7 mouse cellular contexts compared by ENCODE assay signal in genomic region chr10:75036883-75037379, GRCm38 (mm10). TPM values are rescaled to one million over a fixed set of nuclear protein-coding genes. Genes with fewer than 3 reads are reported as not detected.
DNase-seq lines count a peak whose midpoint lies in the region; ATAC-seq lines count a peak whose summit lies in the region.

Gene Rab36 (plus strand): TSS chr10:75037058.

- WGBS in limb, embryonic 11.5 days: under 1% methylated on average over 35 of the region's 36 CpGs
- under 1% methylated on average over 36 of the region's 36 CpGs for WGBS in midbrain, embryonic 13.5 days

- peak; percentile 98 for DNase-seq in adrenal gland, postnatal 10 days
- DNase-seq in embryo, embryonic 9.5 days (ENCODE audit: extremely low spot score): peak; percentile 97
- peak; percentile 96 for DNase-seq in heart, adult 18-20 months
- DNase-seq in kidney, adult 18-20 months: peak; percentile 92
- peak; percentile 98 for DNase-seq in limb, embryonic 11.5 days (ENCODE audit: low spot score)
- DNase-seq in spleen, adult 12 weeks (ENCODE audit: low spot score): peak; percentile 27

- no peaks in the 10 kb centered on the region for H3K27me3 ChIP-seq in limb, embryonic 11.5 days (ENCODE audit: control insufficient read depth, insufficient read depth, low read length)
- peaks cover 3% of the 10 kb centered on the region; the same call in 1 of the 2 replicates for H3K27me3 ChIP-seq in midbrain, embryonic 13.5 days

- peak within 1 kb of the TSS; percentile 23; the same call in 1 of the 2 replicates for H3K27ac ChIP-seq in limb, embryonic 11.5 days (replicated peaks; ENCODE audit: low read depth, low read length)
- H3K27ac ChIP-seq in midbrain, embryonic 13.5 days: peak within 1 kb of the TSS; percentile 93

- no peaks in the 10 kb centered on the region for H3K36me3 ChIP-seq in limb, embryonic 11.5 days (ENCODE audit: control insufficient read depth, insufficient read depth, low read length)
- no peaks in the 10 kb centered on the region for H3K36me3 ChIP-seq in midbrain, embryonic 13.5 days

- H3K4me3 ChIP-seq in limb, embryonic 11.5 days (ENCODE audit: low read depth, low read length): peak within 1 kb of the TSS; percentile 33
- H3K4me3 ChIP-seq in midbrain, embryonic 13.5 days (replicated peaks): peak within 1 kb of the TSS; percentile 45

- H3K9me3 ChIP-seq in limb, embryonic 11.5 days (ENCODE audit: control insufficient read depth, low read length): no peaks in the 10 kb centered on the region
- H3K9me3 ChIP-seq in midbrain, embryonic 13.5 days: no peaks in the 10 kb centered on the region

- peak within 1 kb of the TSS; percentile 71 for H3K4me2 ChIP-seq in limb, embryonic 11.5 days (ENCODE audit: low read depth, severe bottlenecking)
- H3K4me2 ChIP-seq in midbrain, embryonic 13.5 days (replicated peaks): peak within 1 kb of the TSS; percentile 71

- H3K4me1 ChIP-seq in limb, embryonic 11.5 days (ENCODE audit: control insufficient read depth, insufficient read depth, low read length): peaks cover 6% of the 10 kb centered on the region
- peaks cover 49% of the 10 kb centered on the region for H3K4me1 ChIP-seq in midbrain, embryonic 13.5 days (replicated peaks)

- H3K9ac ChIP-seq in limb, embryonic 11.5 days (ENCODE audit: low read length): peak within 1 kb of the TSS; percentile 60
- H3K9ac ChIP-seq in midbrain, embryonic 13.5 days (replicated peaks): peak within 1 kb of the TSS; percentile 70

- peak; percentile 98 for ATAC-seq in limb, embryonic 11.5 days (ENCODE audit: insufficient number of reproducible peaks, low FRiP score, low TSS enrichment, low read depth)
- ATAC-seq in midbrain, embryonic 13.5 days: peak; percentile 94

RNA-seq across cellular contexts. Expression of gene Rab36, which starts in this region (rescaled TPM):
- 10 to 100 TPM in 1 of 2 experiments, 1 to 10 TPM in 1; 7.1 to 12.5 TPM for total RNA-seq in adrenal gland, postnatal 10 days (2021)
- total RNA-seq in heart, adult 18-20 months (2021): under 1 TPM; 0.57 to 0.75 TPM
- 11.1 and 12.8 TPM in 2 replicates for polyA plus RNA-seq in limb, embryonic 11.5 days (2014; fragmentation: Nextera tagmentation; extraction: Ambion mirVana)
- polyA plus RNA-seq in midbrain, embryonic 13.5 days (2015; fragmentation: Nextera tagmentation; extraction: Ambion mirVana): 14.8 and 19.7 TPM in 2 replicates

Comparison
In these comparisons a context has a peak if more than half of its experiments do, and no peak if none do; other contexts are left out.
1. Peak in every context shown above with its lines: DNase-seq, ATAC-seq, H3K4me3 ChIP-seq and H3K27ac ChIP-seq.
2. RNA of gene Rab36 (total RNA-seq): 7.1 to 12.5 TPM in adrenal gland, postnatal 10 days; 0.57 to 0.75 TPM in heart, adult 18-20 months; every median in the first group is over 4 times any median in the second.
3. Peak in DNase-seq in heart, adult 18-20 months; RNA of the gene not detected or under 1 TPM.
4. DNase-seq: peak in every context shown above with its lines; median percentile 98 in adrenal gland, postnatal 10 days; 98 in limb, embryonic 11.5 days; 97 in embryo, embryonic 9.5 days; 96 in heart, adult 18-20 months; 92 in kidney, adult 18-20 months; 27 in spleen, adult 12 weeks.